Mouse (Mus musculus): Measurements from ENCODE around the gene Dyrk2. TPM values are rescaled to one million over a fixed set of nuclear protein-coding genes. Genes with fewer than 3 reads are reported as not detected.

Dyrk2 gene
- polyA plus RNA-seq, 1 experiment from 2014 or later = 14.6 TPM

GRCm38 (mm10) chr10:118854641-118855040 lies 15.4 kb downstream of the Dyrk2 start:
- Histone ChIP-seq H3K9me3 (ENCODE audit: control insufficient read depth, low read length) (no peaks in the 10 kb centered on the region), H3K27me3 (ENCODE audit: control insufficient read depth, insufficient read depth, low read length) (no peaks in the 10 kb centered on the region), H3K4me1 (replicated peaks; ENCODE audit: control insufficient read depth, insufficient read depth, low read length) (0 out of 2 replicates have a peak, but pooled peaks cover 8% of the 10 kb centered on the region), H3K4me3 (replicated peaks; ENCODE audit: low read length) (no peak overlapping the region), H3K9ac (no peak overlapping the region), H3K27ac (no peak overlapping the region), H3K4me2 (replicated peaks) (no peak overlapping the region), H3K36me3 (replicated peaks; ENCODE audit: control insufficient read depth, insufficient read depth) (peaks cover 42% of the 10 kb centered on the region)
- WGBS = 95% methylated on average over 9 of the region's 9 CpGs
- ATAC-seq (ENCODE audit: low FRiP score) (no peak), DNase-seq (ENCODE audit: low spot score) (no peak)

GRCm38 (mm10) chr10:118852554-118852953 lies 17.5 kb downstream of the Dyrk2 start:
- Histone ChIP-seq H3K9ac (no peak overlapping the region), H3K36me3 (replicated peaks; ENCODE audit: control insufficient read depth, insufficient read depth) (peaks cover 26% of the 10 kb centered on the region), H3K27ac (no peak overlapping the region), H3K4me1 (replicated peaks; ENCODE audit: control insufficient read depth, insufficient read depth, low read length) (0 out of 2 replicates have a peak, but pooled peaks cover 8% of the 10 kb centered on the region), H3K9me3 (ENCODE audit: control insufficient read depth, low read length) (no peaks in the 10 kb centered on the region), H3K27me3 (ENCODE audit: control insufficient read depth, insufficient read depth, low read length) (no peaks in the 10 kb centered on the region), H3K4me3 (replicated peaks; ENCODE audit: low read length) (no peak overlapping the region), H3K4me2 (replicated peaks) (no peak overlapping the region)
- DNase-seq (ENCODE audit: low spot score) (no peak), ATAC-seq (ENCODE audit: low FRiP score) (no peak)
- WGBS = 69% methylated on average over 16 of the region's 16 CpGs

GRCm38 (mm10) chr10:118848501-118848900 lies 21.5 kb downstream of the Dyrk2 start:
- no peak for DNase-seq (ENCODE audit: low spot score)
- H3K36me3 ChIP-seq (replicated peaks; ENCODE audit: control insufficient read depth, insufficient read depth) = no peaks in the 10 kb centered on the region
- no peak overlapping the region for H3K4me3 ChIP-seq (replicated peaks; ENCODE audit: low read length)
- no peak overlapping the region for H3K27ac ChIP-seq
- no peaks in the 10 kb centered on the region for H3K9me3 ChIP-seq (ENCODE audit: control insufficient read depth, low read length)
- no peaks in the 10 kb centered on the region for H3K4me1 ChIP-seq (replicated peaks; ENCODE audit: control insufficient read depth, insufficient read depth, low read length)
- H3K9ac ChIP-seq = no peak overlapping the region
- no peak overlapping the region for H3K4me2 ChIP-seq (replicated peaks)
- H3K27me3 ChIP-seq (ENCODE audit: control insufficient read depth, insufficient read depth, low read length) = no peaks in the 10 kb centered on the region
- ATAC-seq (ENCODE audit: low FRiP score) = no peak
- 80% methylated on average over 4 of the region's 4 CpGs for WGBS

GRCm38 (mm10) chr10:118846991-118847545 lies 22.9 kb downstream of the Dyrk2 start:
- Histone ChIP-seq H3K36me3 (replicated peaks; ENCODE audit: control insufficient read depth, insufficient read depth) (no peaks in the 10 kb centered on the region), H3K4me3 (replicated peaks; ENCODE audit: low read length) (no peak overlapping the region), H3K9me3 (ENCODE audit: control insufficient read depth, low read length) (no peaks in the 10 kb centered on the region), H3K9ac (no peak overlapping the region), H3K27ac (no peak overlapping the region), H3K4me2 (replicated peaks) (no peak overlapping the region), H3K4me1 (replicated peaks; ENCODE audit: control insufficient read depth, insufficient read depth, low read length) (no peaks in the 10 kb centered on the region), H3K27me3 (ENCODE audit: control insufficient read depth, insufficient read depth, low read length) (no peaks in the 10 kb centered on the region)
- WGBS = 47% methylated on average over 10 of the region's 10 CpGs
- DNase-seq (ENCODE audit: low spot score) (no peak), ATAC-seq (ENCODE audit: low FRiP score) (no peak)

- WGBS = 90% methylated on average over 9 of the region's 9 CpGs
- Histone ChIP-seq H3K27me3 (ENCODE audit: control insufficient read depth, insufficient read depth, low read length) (no peaks in the 10 kb centered on the region), H3K36me3 (replicated peaks; ENCODE audit: control insufficient read depth, insufficient read depth) (no peaks in the 10 kb centered on the region), H3K4me3 (replicated peaks; ENCODE audit: low read length) (no peak overlapping the region), H3K4me2 (replicated peaks) (no peak overlapping the region), H3K27ac (no peak overlapping the region), H3K4me1 (replicated peaks; ENCODE audit: control insufficient read depth, insufficient read depth, low read length) (no peaks in the 10 kb centered on the region), H3K9ac (no peak overlapping the region), H3K9me3 (ENCODE audit: control insufficient read depth, low read length) (no peaks in the 10 kb centered on the region)
- ATAC-seq (ENCODE audit: low FRiP score) (no peak), DNase-seq (ENCODE audit: low spot score) (no peak)
Measured at GRCm38 (mm10) chr10:118840598-118840997, 29.4 kb downstream of the Dyrk2 start.

- Histone ChIP-seq H3K9me3 (ENCODE audit: control insufficient read depth, low read length) (no peaks in the 10 kb centered on the region), H3K4me2 (replicated peaks) (no peak overlapping the region), H3K27ac (no peak overlapping the region), H3K4me1 (replicated peaks; ENCODE audit: control insufficient read depth, insufficient read depth, low read length) (no peaks in the 10 kb centered on the region), H3K27me3 (ENCODE audit: control insufficient read depth, insufficient read depth, low read length) (no peaks in the 10 kb centered on the region), H3K4me3 (replicated peaks; ENCODE audit: low read length) (no peak overlapping the region), H3K36me3 (replicated peaks; ENCODE audit: control insufficient read depth, insufficient read depth) (no peaks in the 10 kb centered on the region), H3K9ac (no peak overlapping the region)
- DNase-seq (ENCODE audit: low spot score) (no peak), ATAC-seq (ENCODE audit: low FRiP score) (no peak)
- 94% methylated on average over 19 of the region's 19 CpGs for WGBS
Measured at GRCm38 (mm10) chr10:118839343-118840141, 30.5 kb downstream of the Dyrk2 start.

- no peak overlapping the region for H3K4me3 ChIP-seq (replicated peaks; ENCODE audit: low read length)
- no peaks in the 10 kb centered on the region for H3K36me3 ChIP-seq (replicated peaks; ENCODE audit: control insufficient read depth, insufficient read depth)
- no peaks in the 10 kb centered on the region for H3K4me1 ChIP-seq (replicated peaks; ENCODE audit: control insufficient read depth, insufficient read depth, low read length)
- no peak overlapping the region for H3K9ac ChIP-seq
- no peak overlapping the region for H3K4me2 ChIP-seq (replicated peaks)
- DNase-seq (ENCODE audit: low spot score) = no peak
- no peak for ATAC-seq (ENCODE audit: low FRiP score)
- no peaks in the 10 kb centered on the region for H3K9me3 ChIP-seq (ENCODE audit: control insufficient read depth, low read length)
- WGBS = 69% methylated on average over 8 of the region's 8 CpGs
- no peak overlapping the region for H3K27ac ChIP-seq
- no peaks in the 10 kb centered on the region for H3K27me3 ChIP-seq (ENCODE audit: control insufficient read depth, insufficient read depth, low read length)
Measured at GRCm38 (mm10) chr10:118837636-118838035, 32.4 kb downstream of the Dyrk2 start.

GRCm38 (mm10) chr10:118831190-118831589 lies 38.8 kb downstream of the Dyrk2 start:
- Histone ChIP-seq H3K36me3 (replicated peaks; ENCODE audit: control insufficient read depth, insufficient read depth) (no peaks in the 10 kb centered on the region), H3K4me3 (replicated peaks; ENCODE audit: low read length) (no peak overlapping the region), H3K9me3 (ENCODE audit: control insufficient read depth, low read length) (no peaks in the 10 kb centered on the region), H3K4me2 (replicated peaks) (no peak overlapping the region), H3K27me3 (ENCODE audit: control insufficient read depth, insufficient read depth, low read length) (no peaks in the 10 kb centered on the region), H3K4me1 (replicated peaks; ENCODE audit: control insufficient read depth, insufficient read depth, low read length) (no peaks in the 10 kb centered on the region), H3K9ac (no peak overlapping the region), H3K27ac (no peak overlapping the region)
- no peak for ATAC-seq (ENCODE audit: low FRiP score)
- WGBS = 78% methylated on average over 8 of the region's 8 CpGs
- DNase-seq (ENCODE audit: low spot score) = no peak

- 83% methylated on average over 2 of the region's 2 CpGs for WGBS
- no peak overlapping the region for H3K4me3 ChIP-seq (replicated peaks; ENCODE audit: low read length)
- ATAC-seq (ENCODE audit: low FRiP score) (no peak), DNase-seq (ENCODE audit: low spot score) (no peak)
- no peak overlapping the region for H3K9ac ChIP-seq
- H3K9me3 ChIP-seq (ENCODE audit: control insufficient read depth, low read length) = no peaks in the 10 kb centered on the region
- H3K4me1 ChIP-seq (replicated peaks; ENCODE audit: control insufficient read depth, insufficient read depth, low read length) = no peaks in the 10 kb centered on the region
- H3K27ac ChIP-seq = no peak overlapping the region
- no peaks in the 10 kb centered on the region for H3K27me3 ChIP-seq (ENCODE audit: control insufficient read depth, insufficient read depth, low read length)
- no peaks in the 10 kb centered on the region for H3K36me3 ChIP-seq (replicated peaks; ENCODE audit: control insufficient read depth, insufficient read depth)
- H3K4me2 ChIP-seq (replicated peaks) = no peak overlapping the region
Measured at GRCm38 (mm10) chr10:118829641-118830040, 40.4 kb downstream of the Dyrk2 start.

All from hindbrain, embryonic 14.5 days (tissue).